Mouse (Mus musculus): ENCODE measurements around the gene March11.

DNA sequence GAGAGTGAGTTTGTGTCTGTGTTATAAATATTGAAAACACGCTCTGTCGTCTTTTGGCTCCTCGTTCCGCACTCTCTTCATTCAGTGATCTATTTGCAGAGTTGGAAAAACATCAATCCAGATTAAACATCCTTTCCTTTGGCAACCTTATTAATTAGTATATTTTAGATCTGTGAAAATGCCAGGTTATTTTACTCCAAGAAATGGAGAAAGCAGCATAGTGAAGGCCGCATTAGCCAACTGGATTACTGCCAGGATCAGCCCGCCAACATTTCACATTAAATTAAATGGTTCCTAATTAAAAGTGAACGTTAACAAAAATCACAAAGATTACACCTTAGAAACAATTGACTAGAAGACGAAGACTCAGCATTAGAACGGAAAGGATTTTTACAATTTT lies 81.2 kb downstream of the March11 start:
- TF ChIP-seq CTCF (conservative IDR thresholded peaks at IDR 0.05; ENCODE audit: low read length), result no peak
- TF ChIP-seq POU5F1 (IDR thresholded peaks at IDR 0.05; ENCODE audit: borderline replicate concordance, low read length), result no peak
- TF ChIP-seq NANOG (IDR thresholded peaks at IDR 0.05; ENCODE audit: borderline replicate concordance, low read length), result no peak
